Mouse (Mus musculus) ES-Bruce4 (cell line): ENCODE measurements around the gene Poglut1. TPM values are rescaled to one million over a fixed set of nuclear protein-coding genes. Genes with fewer than 3 reads are reported as not detected.

Experiments used
- H3K27ac ChIP-seq: 2 replicates; pipeline ENCODE4 v1.5.1; 2012; ENCODE audit warnings: low read length, inconsistent platforms; ENCODE audit not compliant: insufficient read depth
- H3K27me3 ChIP-seq: 2 replicates; pipeline ENCODE4 v1.6.1; 2012; ENCODE audit warnings: mild to moderate bottlenecking, low read length, inconsistent platforms; ENCODE audit not compliant: control insufficient read depth, poor library complexity, insufficient read depth, severe bottlenecking
- H3K36me3 ChIP-seq: 2 replicates; pipeline ENCODE4 v1.6.1; 2012; ENCODE audit warnings: inconsistent platforms, mild to moderate bottlenecking, low read length, moderate library complexity; ENCODE audit not compliant: control insufficient read depth, poor library complexity, insufficient read depth, severe bottlenecking
- H3K4me1 ChIP-seq: one replicate; pipeline ENCODE4 v1.8.1; 2011; ENCODE audit warnings: low read length; ENCODE audit not compliant: control insufficient read depth, insufficient read depth
- H3K4me3 ChIP-seq: 2 replicates; pipeline ENCODE4 v1.5.1; 2011; ENCODE audit warnings: low read depth, mild to moderate bottlenecking, low read length
- H3K9ac ChIP-seq: 2 replicates; pipeline ENCODE4 v1.6.1; 2012; ENCODE audit warnings: low read depth, mild to moderate bottlenecking, inconsistent platforms; ENCODE audit not compliant: poor library complexity, severe bottlenecking
- H3K9me3 ChIP-seq: replicated peaks from 2 replicates; pipeline ENCODE4 v1.6.1; 2012; ENCODE audit warnings: mild to moderate bottlenecking, low read length, inconsistent platforms; ENCODE audit not compliant: control insufficient read depth, poor library complexity, insufficient read depth, severe bottlenecking
- CTCF ChIP-seq: IDR thresholded peaks from one replicate; pipeline ENCODE4 v1.8.1; 2011; ENCODE audit warnings: low read depth, low read length
- EP300 ChIP-seq: IDR thresholded peaks from 2 replicates; pipeline ENCODE4 v1.6.1; 2011; ENCODE audit warnings: low read depth, low read length; ENCODE audit not compliant: insufficient read depth
- POLR2A ChIP-seq: IDR thresholded peaks from one replicate; pipeline ENCODE4 v1.8.1; 2011; ENCODE audit warnings: low read length; ENCODE audit not compliant: insufficient read depth
- polyA plus RNA-seq: library from polyadenylated mRNA; stranded (reverse); fragments of >200 nt; gene quantifications from 2 replicates; pipeline ENCODE4 v1.2.4, GENCODE M21; 2011; ENCODE audit warnings: low read depth; ENCODE audit not compliant: missing spikeins, insufficient read depth, insufficient read length

Poglut1 gene
- polyA plus RNA-seq, 1 experiment = 99.5 TPM

DNA sequence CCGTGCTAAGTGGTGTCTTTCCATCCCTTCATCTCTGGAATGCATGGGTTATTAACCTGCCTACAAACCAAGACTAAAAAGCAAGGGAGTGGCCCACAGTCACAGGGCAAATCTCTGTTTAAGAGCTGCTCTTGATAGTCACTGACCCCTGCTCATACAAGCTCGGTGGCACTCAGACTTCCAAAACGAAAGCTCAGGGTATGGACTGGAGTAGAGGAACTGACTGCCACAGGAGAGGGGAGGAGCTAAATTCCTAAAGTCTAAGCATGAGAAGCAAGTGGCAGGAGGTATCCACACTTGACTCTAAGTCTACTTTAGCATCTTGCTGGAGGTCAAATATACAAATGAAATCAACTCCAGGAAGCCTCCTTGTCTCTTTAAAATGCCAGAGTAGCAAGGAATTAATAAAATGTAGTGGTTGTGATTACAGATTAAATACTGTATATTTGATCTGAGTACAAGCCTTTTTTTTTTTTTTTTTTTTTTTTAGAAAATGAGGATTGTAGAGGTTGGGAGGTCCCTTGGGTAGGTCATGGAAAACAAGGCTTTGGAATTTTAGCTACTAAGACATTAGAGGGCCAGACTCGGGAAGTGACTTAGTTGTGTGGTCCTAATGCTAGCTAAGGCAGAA is 74.3 kb downstream of the Poglut1 start:
- Histone ChIP-seq H3K9ac (no peak overlapping the region), H3K4me3 (peak overlapping the region; percentile 17; the same call in 1 of the 2 replicates), H3K27me3 (no peaks in the 10 kb centered on the region), H3K9me3 (no peaks in the 10 kb centered on the region), H3K4me1 (peaks cover 2% of the 10 kb centered on the region), H3K27ac (no peak overlapping the region), H3K36me3 (no peaks in the 10 kb centered on the region)
- TF ChIP-seq EP300 = no peak
- TF ChIP-seq POLR2A = no peak
- TF ChIP-seq CTCF = no peak

Other genes with a start within 250 kb of the Poglut1 start
- gene Maats1, start 208.1 kb downstream of the Poglut1 start, polyA plus RNA-seq = 0.58 and 0.96 TPM in 2 replicates
- 218 and 226 TPM in 2 replicates for gene Cox17, start 203.3 kb downstream of the Poglut1 start, polyA plus RNA-seq
- not detected in 2 replicates for gene Gm21987, start 203.2 kb downstream of the Poglut1 start, polyA plus RNA-seq
- not detected in 2 replicates for gene Popdc2, start 188.0 kb downstream of the Poglut1 start, polyA plus RNA-seq
- 1.9 and 2.5 TPM in 2 replicates for gene Pla1a, start 117.1 kb downstream of the Poglut1 start, polyA plus RNA-seq
- 50.7 and 51.3 TPM in 2 replicates for gene Adprh, start 97.6 kb downstream of the Poglut1 start, polyA plus RNA-seq
- 1.3 and 1.7 TPM in 2 replicates for gene Cd80, start 94.7 kb downstream of the Poglut1 start, polyA plus RNA-seq
- gene Timmdc1, start 27.6 kb downstream of the Poglut1 start, polyA plus RNA-seq = 46.4 and 53.9 TPM in 2 replicates
- gene Tmem39a, start 8.4 kb upstream of the Poglut1 start, polyA plus RNA-seq = 165 and 186 TPM in 2 replicates
- gene Arhgap31, start 163.0 kb upstream of the Poglut1 start, polyA plus RNA-seq = 0.94 and 1.3 TPM in 2 replicates
- gene B4galt4, start 192.0 kb upstream of the Poglut1 start, polyA plus RNA-seq = 17.1 and 19.2 TPM in 2 replicates